Mouse (Mus musculus) neural tube, embryonic 10.5 days (tissue): Measurements from ENCODE around the gene Fjx1.

Experiments used
- DNase-seq: peaks from one replicate; pipeline ENCODE4 v3.0.0-alpha.2; 2017; ENCODE audit warnings: low spot score; ENCODE audit errors: extremely low spot score

The Fjx1 gene

GRCm38 (mm10) chr2:102426434-102426833, 25.9 kb downstream of the Fjx1 start:
- DNase-seq: no peak

GRCm38 (mm10) chr2:102416149-102416743, 36.1 kb downstream of the Fjx1 start:
- no peak for DNase-seq

GRCm38 (mm10) chr2:102412738-102413137, 39.6 kb downstream of the Fjx1 start:
- DNase-seq: no peak

- no peak for DNase-seq
Observed at GRCm38 (mm10) chr2:102410615-102411014, 41.7 kb downstream of the Fjx1 start.

- DNase-seq: no peak
Observed at GRCm38 (mm10) chr2:102409741-102410140, 42.6 kb downstream of the Fjx1 start.

GRCm38 (mm10) chr2:102407363-102408184, 44.7 kb downstream of the Fjx1 start, which contains the start of gene Trim44:
TSS of gene Trim44 (minus strand) at chr2:102407828.
- DNase-seq: peak; percentile 26

- no peak for DNase-seq
Observed at GRCm38 (mm10) chr2:102406324-102407304, 45.7 kb downstream of the Fjx1 start.

- no peak for DNase-seq
Observed at GRCm38 (mm10) chr2:102403982-102404381, 48.3 kb downstream of the Fjx1 start.

GRCm38 (mm10) chr2:102403306-102403705, 49.0 kb downstream of the Fjx1 start:
- no peak for DNase-seq

GRCm38 (mm10) chr2:102401352-102401692, 51.0 kb downstream of the Fjx1 start:
- no peak for DNase-seq

GRCm38 (mm10) chr2:102400605-102401351, 51.5 kb downstream of the Fjx1 start:
- peak; percentile 86 for DNase-seq

GRCm38 (mm10) chr2:102399864-102400604, 52.3 kb downstream of the Fjx1 start:
- no peak for DNase-seq
